Mouse (Mus musculus) midbrain, embryonic 10.5 days (tissue): ENCODE measurements around the gene Col4a2. TPM values are rescaled to one million over a fixed set of nuclear protein-coding genes. Genes with fewer than 3 reads are reported as not detected.
A peak's percentile ranks its signal among the peaks of the same experiment; 100 is the strongest.
"Not testable (repeated sequence)": the region's sequence is repeated elsewhere in the genome, so short reads cannot be mapped to it uniquely, and the experiment has no call there.

Experiments
- DNase-seq: peaks from one replicate; pipeline ENCODE4 v3.0.0-alpha.2; 2017; ENCODE audit warnings: low spot score
- H3K27ac ChIP-seq: fragments of 300-500 bp; sonication (generic); replicated peaks from 2 replicates; pipeline ENCODE4 v1.5.1; 2016; ENCODE audit warnings: mild to moderate bottlenecking
- H3K27me3 ChIP-seq: fragments of 300-500 bp; sonication (generic); 2 replicates; pipeline ENCODE4 v1.6.1; 2016; ENCODE audit warnings: low read depth, mild to moderate bottlenecking; ENCODE audit not compliant: poor library complexity, severe bottlenecking
- H3K36me3 ChIP-seq: fragments of 300-500 bp; sonication (generic); 2 replicates; pipeline ENCODE4 v1.6.1; 2016; ENCODE audit warnings: mild to moderate bottlenecking, moderate library complexity
- H3K4me1 ChIP-seq: fragments of 300-500 bp; sonication (generic); 2 replicates; pipeline ENCODE4 v1.6.1; 2016
- H3K4me3 ChIP-seq: fragments of 300-500 bp; sonication (generic); 2 replicates; pipeline ENCODE4 v1.5.1; 2016; ENCODE audit warnings: mild to moderate bottlenecking, moderate library complexity
- H3K9me3 ChIP-seq: fragments of 300-500 bp; sonication (generic); replicated peaks from 2 replicates; pipeline ENCODE4 v1.6.1; 2016; ENCODE audit warnings: mild to moderate bottlenecking
- WGBS: fragments of 180-500 bp; shearing (Covaris S2); methylation state at CpG from one replicate; pipeline ENCODE4 v1.1.7; 2016; 5-methylcytosine and 5-hydroxymethylcytosine counted together
- polyA plus RNA-seq: library from polyadenylated mRNA; unstranded; fragments of >200 nt; fragmentation: Nextera tagmentation; extraction: Ambion mirVana; gene quantifications from 2 replicates; pipeline ENCODE4 v1.2.1, GENCODE M21; 2016

The Col4a2 gene
- polyA plus RNA-seq, 1 experiment from 2014 or later = 43.7 TPM

DNA sequence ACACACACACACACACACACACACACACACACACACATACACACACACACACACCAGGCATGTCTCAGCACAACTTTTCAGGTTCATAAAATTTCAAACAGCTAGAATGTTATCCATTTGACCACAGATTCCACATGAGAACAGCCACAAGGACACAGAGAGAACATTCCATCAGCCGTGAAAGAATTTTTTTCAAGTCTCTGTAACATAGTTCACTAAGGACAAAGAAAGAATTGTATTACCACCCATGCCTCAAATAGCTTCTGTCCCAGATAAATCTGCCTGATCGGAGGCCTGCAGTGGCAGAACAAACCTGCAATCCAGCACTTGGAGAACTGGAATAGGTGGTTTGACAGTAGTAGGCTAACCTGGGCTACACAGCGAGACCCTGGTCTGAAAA lies 144.7 kb downstream of the Col4a2 start:
- DNase-seq = no peak
- Histone ChIP-seq H3K9me3 (peaks cover 5% of the 10 kb centered on the region; the same call in 1 of the 2 replicates), H3K27me3 (peaks cover 7% of the 10 kb centered on the region; the same call in 1 of the 2 replicates), H3K36me3 (no peaks in the 10 kb centered on the region), H3K4me3 (no peak overlapping the region), H3K27ac (no peak overlapping the region), H3K4me1 (peaks cover 47% of the 10 kb centered on the region)
- WGBS = 86% methylated on average over 3 of the region's 3 CpGs

DNA sequence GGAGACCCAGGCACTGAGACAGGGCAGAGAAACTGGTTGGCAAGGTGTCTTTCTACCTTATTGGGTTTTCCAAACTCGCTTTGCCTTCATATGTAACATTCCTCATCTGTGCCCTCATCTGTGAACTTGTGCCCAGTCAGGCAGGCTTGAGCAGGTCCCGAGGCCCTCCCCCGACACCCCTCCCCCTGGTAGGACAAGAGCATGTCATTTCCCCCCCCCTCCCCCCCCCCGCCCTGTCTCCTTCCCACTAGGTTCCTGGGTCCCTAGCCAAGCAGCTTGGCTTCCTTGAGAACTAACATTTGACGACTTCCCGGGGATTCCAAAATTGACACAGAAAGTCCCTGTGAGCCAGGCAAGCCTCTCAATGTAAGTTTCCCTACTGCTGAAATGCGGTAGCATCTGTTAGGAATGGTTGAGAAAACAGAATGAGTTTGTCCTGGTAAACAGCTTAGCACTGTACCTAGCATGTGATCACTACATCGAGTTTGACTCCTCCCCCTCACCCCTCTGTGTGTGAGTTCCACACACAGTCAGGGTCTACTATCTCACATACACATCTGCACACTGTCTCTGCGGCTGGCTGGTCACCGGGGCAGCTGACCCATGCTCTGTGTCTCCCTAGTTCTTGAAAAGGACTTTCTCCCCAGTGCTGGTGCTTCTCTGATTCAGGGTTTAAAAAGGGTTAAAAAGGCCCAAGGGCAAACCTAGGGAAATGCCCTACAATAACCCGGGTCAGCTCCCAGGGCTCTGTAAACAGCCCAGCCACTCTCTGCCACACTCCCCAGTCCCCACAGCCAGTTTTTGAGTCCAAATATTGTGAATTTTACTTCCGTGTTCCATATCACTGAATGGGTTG lies 145.6 kb downstream of the Col4a2 start:
- no peak overlapping the region for H3K4me3 ChIP-seq
- DNase-seq = no peak
- peaks cover 37% of the 10 kb centered on the region for H3K4me1 ChIP-seq
- H3K36me3 ChIP-seq = no peaks in the 10 kb centered on the region
- H3K27ac ChIP-seq = no peak overlapping the region
- 53% methylated on average over 12 of the region's 12 CpGs for WGBS
- peaks cover 7% of the 10 kb centered on the region; the same call in 1 of the 2 replicates for H3K27me3 ChIP-seq
- H3K9me3 ChIP-seq = peaks cover 5% of the 10 kb centered on the region; the same call in 1 of the 2 replicates

DNA sequence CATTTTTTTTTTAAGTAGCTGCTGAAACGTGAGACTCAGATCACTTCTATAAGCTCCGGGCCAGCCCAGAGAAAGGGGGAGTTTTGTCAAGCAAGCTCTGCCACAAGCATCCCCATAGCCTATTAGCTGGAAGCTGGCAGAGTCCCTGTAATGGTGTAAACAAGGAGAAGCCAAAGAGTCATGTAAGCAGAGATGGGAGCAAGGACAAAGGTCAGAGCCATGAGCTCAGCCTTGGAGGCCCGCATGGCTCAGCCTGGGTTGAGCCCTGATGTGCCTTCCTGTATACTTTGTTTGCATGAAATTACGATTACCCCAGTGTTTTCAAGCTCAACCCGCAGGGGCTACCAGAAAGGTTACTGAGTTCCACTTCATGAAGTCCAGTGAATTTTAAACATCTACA lies 146.4 kb downstream of the Col4a2 start:
- Histone ChIP-seq H3K27ac (no peak overlapping the region), H3K4me1 (peaks cover 29% of the 10 kb centered on the region), H3K9me3 (peaks cover 5% of the 10 kb centered on the region; the same call in 1 of the 2 replicates), H3K4me3 (no peak overlapping the region), H3K27me3 (peaks cover 1% of the 10 kb centered on the region; the same call in 1 of the 2 replicates), H3K36me3 (no peaks in the 10 kb centered on the region)
- no peak for DNase-seq
- 56% methylated on average over 5 of the region's 5 CpGs for WGBS

DNA sequence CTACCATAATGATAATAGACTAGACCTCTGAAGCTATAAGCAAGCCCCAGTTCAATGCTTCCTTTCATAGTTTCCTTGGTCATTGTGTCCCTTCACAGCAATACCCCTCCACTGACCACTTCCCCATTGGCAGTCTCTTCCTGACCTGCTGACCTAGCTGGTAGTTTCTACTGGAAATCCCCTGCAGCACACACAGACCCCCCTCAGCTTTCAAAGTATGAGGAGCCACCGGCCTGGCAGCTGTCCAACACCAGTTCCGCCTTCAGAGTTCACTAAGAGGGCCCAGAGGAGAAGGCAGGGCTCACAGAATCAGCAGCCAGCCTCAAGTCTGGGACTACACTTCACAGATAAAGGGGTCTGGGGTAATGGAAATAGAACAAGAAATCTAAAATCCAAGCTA lies 148.3 kb downstream of the Col4a2 start:
- Histone ChIP-seq H3K27ac (no peak overlapping the region), H3K4me1 (peaks cover 28% of the 10 kb centered on the region), H3K27me3 (no peaks in the 10 kb centered on the region), H3K9me3 (peaks cover 5% of the 10 kb centered on the region; the same call in 1 of the 2 replicates), H3K4me3 (no peak overlapping the region), H3K36me3 (no peaks in the 10 kb centered on the region)
- no peak for DNase-seq
- 72% methylated on average over 2 of the region's 2 CpGs for WGBS

DNA sequence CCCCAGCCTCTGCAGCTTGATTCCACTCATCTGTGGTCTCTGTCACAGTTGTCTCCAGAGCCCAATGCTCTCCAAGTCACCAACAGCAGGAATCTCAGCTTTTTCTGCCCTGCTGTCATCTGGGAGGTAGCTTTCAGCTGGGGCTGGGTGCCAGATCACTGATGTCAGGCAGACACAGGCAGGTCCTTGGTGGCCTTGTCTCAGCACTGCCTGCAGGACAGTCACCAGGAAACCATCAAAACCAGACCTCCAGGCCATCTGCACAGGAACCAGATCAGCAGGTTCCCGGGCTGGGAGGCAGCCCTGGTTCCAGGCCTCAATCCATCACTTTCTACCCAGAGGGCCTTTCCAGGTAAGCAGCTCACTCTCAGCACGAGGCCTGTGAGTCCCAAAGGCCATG lies 149.2 kb downstream of the Col4a2 start:
- Histone ChIP-seq H3K36me3 (no peaks in the 10 kb centered on the region), H3K9me3 (peaks cover 5% of the 10 kb centered on the region; the same call in 1 of the 2 replicates), H3K27ac (peak overlapping the region; percentile 33; the same call in 1 of the 2 replicates), H3K4me1 (peaks cover 32% of the 10 kb centered on the region), H3K4me3 (no peak overlapping the region), H3K27me3 (no peaks in the 10 kb centered on the region)
- no peak for DNase-seq
- 82% methylated on average over 2 of the region's 2 CpGs for WGBS

DNA sequence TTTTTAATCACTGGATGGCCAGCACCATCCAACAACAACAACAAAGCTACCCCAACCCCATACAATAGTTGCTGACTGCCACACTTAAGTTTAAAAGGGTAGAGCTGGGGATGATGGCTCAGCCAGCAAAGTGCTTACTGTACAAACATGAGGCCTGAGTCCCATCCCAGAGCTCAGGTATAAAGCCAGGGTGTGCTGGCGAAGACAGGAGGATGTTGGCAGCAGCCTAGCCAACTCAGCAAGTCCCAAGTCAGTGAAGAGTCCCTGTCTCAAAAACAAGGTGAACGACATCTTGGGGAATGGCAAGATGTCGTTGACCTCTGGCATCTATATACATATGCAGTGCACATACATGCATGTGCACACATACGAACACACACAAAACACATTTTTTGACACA lies 150.0 kb downstream of the Col4a2 start:
- no peaks in the 10 kb centered on the region for H3K27me3 ChIP-seq
- H3K36me3 ChIP-seq = no peaks in the 10 kb centered on the region
- H3K4me1 ChIP-seq = peaks cover 32% of the 10 kb centered on the region
- H3K27ac ChIP-seq = no peak overlapping the region
- no peak for DNase-seq
- 90% methylated on average over 4 of the region's 4 CpGs for WGBS
- H3K9me3 ChIP-seq = peaks cover 5% of the 10 kb centered on the region; the same call in 1 of the 2 replicates
- H3K4me3 ChIP-seq = no peak overlapping the region

DNA sequence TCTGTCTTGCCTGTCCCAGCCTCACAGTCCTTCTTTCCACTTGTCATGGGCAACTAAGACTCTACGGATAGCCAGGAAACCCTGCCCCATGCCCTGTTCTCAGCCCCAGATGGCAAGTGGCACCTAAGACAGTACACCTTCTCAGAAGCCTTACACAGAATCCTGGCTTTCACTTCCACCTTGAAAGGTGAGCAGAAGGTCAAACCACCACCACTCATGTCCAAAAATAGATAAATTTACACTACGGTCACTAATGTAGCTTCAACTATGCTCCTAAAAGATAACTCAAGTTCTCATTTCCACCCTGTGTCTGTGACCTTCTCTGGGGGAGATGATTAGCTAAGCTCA lies 150.9 kb downstream of the Col4a2 start:
- Histone ChIP-seq H3K4me3 (no peak overlapping the region), H3K4me1 (peaks cover 23% of the 10 kb centered on the region), H3K27ac (no peak overlapping the region), H3K27me3 (no peaks in the 10 kb centered on the region), H3K36me3 (no peaks in the 10 kb centered on the region), H3K9me3 (peaks cover 5% of the 10 kb centered on the region; the same call in 1 of the 2 replicates)
- DNase-seq = no peak
- 96% methylated on average over 2 of the region's 2 CpGs for WGBS

DNA sequence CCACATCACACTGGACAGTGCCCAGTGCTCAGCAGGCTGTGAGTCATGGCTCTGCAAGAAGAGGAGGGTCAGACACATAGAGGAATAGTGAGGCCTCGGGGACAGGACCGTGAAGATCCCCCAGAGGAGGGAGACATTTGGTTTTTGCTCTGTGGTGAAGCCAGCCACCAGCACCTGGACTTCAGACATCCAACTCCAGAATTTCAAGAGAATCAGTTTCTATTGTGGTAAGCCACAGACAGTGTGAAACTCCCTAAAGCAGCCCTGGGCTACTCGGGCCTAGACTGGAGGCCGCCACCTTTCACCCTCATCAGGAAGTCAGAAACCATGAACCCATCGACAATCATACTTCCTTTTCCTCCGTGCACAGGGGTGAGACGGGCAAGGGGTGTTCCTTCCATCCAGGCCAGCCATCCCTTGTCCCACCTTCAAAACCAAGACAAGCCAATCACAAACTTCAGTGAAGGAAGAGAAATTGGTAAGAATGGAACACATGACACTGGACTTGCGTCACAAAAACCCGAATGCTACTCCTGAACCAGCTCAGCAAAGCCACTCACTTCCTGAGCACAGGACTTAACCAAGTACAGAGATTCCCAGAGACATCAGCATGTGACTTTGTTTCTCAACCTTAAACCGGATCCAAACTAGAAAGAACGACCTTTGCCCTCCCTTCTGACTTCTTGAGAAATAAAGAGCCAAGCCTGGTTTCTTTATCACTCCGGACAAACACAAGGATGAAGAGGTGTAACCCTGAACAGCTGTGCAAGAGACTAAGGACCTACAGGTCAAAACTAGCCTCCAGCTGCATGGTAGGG lies 151.5 kb downstream of the Col4a2 start:
- H3K36me3 ChIP-seq = no peaks in the 10 kb centered on the region
- DNase-seq = no peak
- H3K27ac ChIP-seq = no peak overlapping the region; the same call in 1 of the 2 replicates
- no peak overlapping the region for H3K4me3 ChIP-seq
- 83% methylated on average over 12 of the region's 12 CpGs for WGBS
- peaks cover 17% of the 10 kb centered on the region for H3K4me1 ChIP-seq
- peaks cover 5% of the 10 kb centered on the region; the same call in 1 of the 2 replicates for H3K9me3 ChIP-seq
- H3K27me3 ChIP-seq = no peaks in the 10 kb centered on the region

DNA sequence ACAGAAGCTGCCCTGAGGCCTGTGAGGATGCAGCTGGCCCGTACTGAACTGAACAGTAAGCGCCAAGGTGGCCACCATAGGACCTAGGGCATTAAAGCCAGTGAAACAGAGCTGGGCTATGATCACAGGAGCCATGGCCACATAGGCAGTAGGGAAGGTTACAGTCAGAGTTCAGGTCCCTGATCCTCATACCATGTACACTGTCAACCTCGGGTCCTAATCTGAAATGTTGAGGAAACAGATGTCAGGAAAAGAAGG lies 152.0 kb downstream of the Col4a2 start:
- H3K27ac ChIP-seq = no peak overlapping the region; the same call in 1 of the 2 replicates
- no peak overlapping the region for H3K4me3 ChIP-seq
- no peaks in the 10 kb centered on the region for H3K27me3 ChIP-seq
- H3K4me1 ChIP-seq = peaks cover 18% of the 10 kb centered on the region
- peaks cover 5% of the 10 kb centered on the region; the same call in 1 of the 2 replicates for H3K9me3 ChIP-seq
- DNase-seq = no peak
- 83% methylated on average over 3 of the region's 3 CpGs for WGBS
- no peaks in the 10 kb centered on the region for H3K36me3 ChIP-seq

DNA sequence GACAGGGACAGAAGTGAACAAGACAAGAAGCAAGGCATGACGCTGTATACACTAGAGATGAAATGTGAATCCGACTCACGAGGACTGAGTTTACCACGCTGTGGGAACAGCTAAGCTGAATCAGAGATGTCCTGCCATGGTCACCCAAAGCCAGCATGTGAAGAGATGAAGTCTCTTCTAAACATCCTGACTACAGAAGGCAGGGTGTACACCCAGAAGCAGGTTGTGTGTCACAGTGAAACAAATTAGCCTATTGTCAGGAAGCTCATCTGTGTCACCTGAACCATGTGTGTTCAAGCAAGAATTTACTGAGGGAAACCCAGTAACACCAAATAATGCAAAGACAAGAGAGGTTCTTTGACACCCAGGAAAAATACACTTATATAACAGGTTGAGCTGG lies 153.0 kb downstream of the Col4a2 start:
- Histone ChIP-seq H3K4me1 (peaks cover 19% of the 10 kb centered on the region), H3K27ac (no peak overlapping the region), H3K27me3 (peaks cover 5% of the 10 kb centered on the region), H3K9me3 (peaks cover under 1% of the 10 kb centered on the region; the same call in 1 of the 2 replicates), H3K36me3 (no peaks in the 10 kb centered on the region), H3K4me3 (no peak overlapping the region)
- 90% methylated on average over 4 of the region's 4 CpGs for WGBS
- no peak for DNase-seq

DNA sequence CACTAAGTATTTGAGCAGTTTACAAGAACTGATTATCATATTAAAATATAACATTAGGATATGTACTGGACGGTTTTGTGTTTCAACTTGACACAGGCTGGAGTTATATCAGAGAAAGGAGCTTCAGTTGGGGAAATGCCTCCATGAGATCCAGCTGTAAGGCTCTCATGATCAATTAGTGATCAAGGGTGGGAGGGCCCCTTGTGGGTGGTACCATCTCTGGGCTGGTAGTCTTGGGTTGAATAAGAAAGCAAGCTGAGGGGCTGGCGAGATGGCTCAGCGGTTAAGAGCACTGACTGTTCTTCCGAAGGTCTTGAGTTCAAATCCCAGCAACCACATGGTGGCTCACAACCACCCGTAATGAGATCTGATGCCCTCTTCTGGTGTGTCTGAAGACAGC lies 153.9 kb downstream of the Col4a2 start:
- not testable (repeated sequence) for H3K9me3 ChIP-seq, H3K36me3 ChIP-seq, H3K4me3 ChIP-seq, DNase-seq
- H3K4me1 ChIP-seq = peaks cover 14% of the 10 kb centered on the region
- 90% methylated on average over 5 of the region's 5 CpGs for WGBS
- peaks cover 14% of the 10 kb centered on the region for H3K27me3 ChIP-seq
- peak overlapping the region; percentile 46; the same call in 1 of the 2 replicates for H3K27ac ChIP-seq

DNA sequence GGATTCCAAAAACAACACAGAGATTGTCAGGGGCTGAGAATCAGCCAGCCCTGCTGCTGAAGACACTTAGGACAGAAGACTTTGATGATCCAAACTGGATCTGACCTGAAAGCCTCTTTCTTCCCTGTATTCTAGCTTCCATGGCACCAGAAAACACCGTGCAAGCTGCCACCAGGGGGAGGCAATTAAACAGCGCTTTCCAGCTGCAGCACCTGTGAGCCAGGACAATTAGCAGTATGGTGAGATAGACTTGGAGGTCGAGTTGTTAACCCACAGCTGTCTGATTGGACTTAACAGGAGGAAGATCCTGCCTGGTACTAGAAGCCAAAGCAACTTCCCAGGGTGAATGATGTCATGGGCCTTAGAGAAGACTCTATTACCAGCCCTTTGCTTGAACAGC lies 156.5 kb downstream of the Col4a2 start:
- H3K36me3 ChIP-seq = no peaks in the 10 kb centered on the region
- 8% methylated on average over 3 of the region's 3 CpGs for WGBS
- no peaks in the 10 kb centered on the region; the same call in 1 of the 2 replicates for H3K9me3 ChIP-seq
- peaks cover 40% of the 10 kb centered on the region for H3K27me3 ChIP-seq
- H3K4me3 ChIP-seq = no peak overlapping the region
- no peak overlapping the region for H3K27ac ChIP-seq
- no peak for DNase-seq
- peaks cover 25% of the 10 kb centered on the region for H3K4me1 ChIP-seq

DNA sequence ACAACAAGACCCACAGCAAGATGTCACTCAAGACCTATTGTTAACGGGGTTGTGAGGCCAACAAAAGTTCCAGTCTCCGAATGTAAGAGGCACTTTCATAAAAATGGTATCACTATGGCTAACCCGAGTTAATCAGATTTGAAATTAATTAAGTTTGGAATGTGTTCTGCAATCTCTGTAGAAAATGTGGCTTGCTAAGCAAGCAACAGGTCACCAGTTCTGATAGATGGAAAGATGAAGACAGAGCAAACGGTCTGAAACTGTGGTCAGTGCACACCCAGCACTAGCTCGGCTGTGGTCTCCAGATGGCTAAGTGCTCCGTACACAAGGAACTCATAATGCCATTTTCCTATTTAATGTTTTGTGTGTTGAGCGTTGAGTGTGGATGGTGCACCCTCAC lies 158.1 kb downstream of the Col4a2 start:
- 79% methylated on average over 7 of the region's 7 CpGs for WGBS
- no peak overlapping the region for H3K4me3 ChIP-seq
- no peaks in the 10 kb centered on the region; the same call in 1 of the 2 replicates for H3K9me3 ChIP-seq
- H3K27me3 ChIP-seq = peaks cover 56% of the 10 kb centered on the region
- H3K36me3 ChIP-seq = no peaks in the 10 kb centered on the region
- no peak for DNase-seq
- H3K4me1 ChIP-seq = peaks cover 29% of the 10 kb centered on the region
- H3K27ac ChIP-seq = no peak overlapping the region
